Mouse (Mus musculus) heart, postnatal 4 days (tissue): ENCODE measurements at regions not wholly inside any gene's neighbourhood (a gene's known extent, or its start where the extent isn't known, plus 50 kb on each side); places are given as distances from the start of the nearest gene placed in this dataset.

Experiments
- DNase-seq: peaks from one replicate; pipeline ENCODE4 v3.0.0; 2021

- no peak for DNase-seq
Observed at GRCm38 (mm10) chr13:30042689-30043320, 56.9 kb upstream of the E2f3 start.

DNA sequence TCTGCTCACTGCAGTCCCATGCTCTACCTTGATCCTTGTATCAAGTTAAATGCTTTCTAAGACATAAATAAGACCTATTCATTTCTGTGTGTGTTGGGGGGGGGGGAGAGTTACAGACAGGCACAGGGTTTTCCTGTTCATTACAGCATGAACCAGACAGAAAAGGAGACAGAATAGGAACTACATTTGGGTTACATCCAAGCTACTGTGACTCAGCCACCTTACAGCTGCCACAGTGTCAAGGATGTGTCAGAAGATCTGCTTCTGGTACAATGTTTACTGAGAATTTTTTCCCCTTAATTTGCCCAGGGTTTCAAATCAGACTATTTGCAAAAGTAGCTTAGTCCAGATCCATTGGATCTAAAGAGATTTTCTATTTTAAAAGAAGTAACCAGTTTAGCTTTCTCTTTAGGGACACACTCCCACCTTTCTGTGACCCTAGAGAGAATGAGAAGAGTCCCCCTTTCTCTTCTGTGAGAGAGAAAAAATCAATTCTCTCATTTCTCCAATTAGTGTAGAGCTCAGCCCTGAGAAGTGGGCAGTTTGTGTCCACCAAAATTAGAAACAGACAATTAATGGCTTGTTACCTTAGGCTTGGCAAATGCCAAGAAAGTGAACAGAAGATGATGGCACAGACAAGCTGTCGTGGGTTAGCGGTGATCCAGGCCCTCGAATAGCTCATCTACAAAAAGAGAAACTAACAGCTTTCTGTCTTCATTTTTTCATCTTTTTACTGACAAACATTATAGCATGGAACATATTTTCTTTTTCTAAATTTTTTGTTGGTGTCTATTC, 55.8 kb upstream of the E2f3 start:
- DNase-seq, result no peak

- no peak for DNase-seq
Observed at GRCm38 (mm10) chr13:30040288-30040687, 54.4 kb upstream of the E2f3 start.

DNA sequence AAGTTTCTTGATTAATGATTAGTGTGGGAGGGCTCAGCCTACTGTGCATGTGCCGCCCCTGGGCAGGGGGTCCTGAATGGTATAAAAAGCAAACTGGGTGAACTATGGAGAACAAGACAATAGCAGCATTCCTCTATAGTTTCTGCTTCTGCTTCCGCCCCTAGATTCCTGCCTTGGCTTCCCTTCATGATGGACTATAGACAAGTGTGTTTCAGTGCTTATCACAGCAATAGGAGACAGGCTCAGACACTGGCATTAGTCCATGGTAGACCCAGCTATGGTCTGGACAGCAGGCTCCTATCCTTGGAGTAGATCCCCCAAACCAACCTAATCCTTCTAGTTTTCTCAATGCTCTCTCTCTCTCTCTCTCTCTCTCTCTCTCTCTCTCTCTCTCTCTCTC, 53.9 kb upstream of the E2f3 start:
- DNase-seq, result no peak

- DNase-seq, result no peak
Observed at GRCm38 (mm10) chr13:30036561-30036960, 50.7 kb upstream of the E2f3 start.

DNA sequence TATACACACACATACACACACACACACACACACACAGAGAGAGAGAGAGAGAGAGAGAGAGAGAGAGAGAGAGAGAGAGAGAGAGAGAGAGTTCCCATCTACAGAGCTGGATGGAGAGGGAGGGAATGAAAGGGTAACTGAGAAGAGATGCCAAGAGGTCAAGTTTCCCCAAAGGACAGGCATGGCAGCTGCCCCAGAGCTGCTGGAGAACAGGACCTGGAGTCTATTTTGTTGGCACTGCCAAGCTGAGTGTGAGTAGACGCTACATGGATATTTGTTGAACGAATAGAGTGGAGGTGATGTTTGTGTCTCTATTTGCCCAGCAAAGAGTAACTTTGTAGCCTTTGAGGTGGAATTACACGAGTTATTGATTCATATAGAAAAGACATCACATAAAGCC, 50.2 kb upstream of the E2f3 start:
- DNase-seq, result no peak
